Mouse (Mus musculus): ENCODE measurements around the gene Gda. TPM values are rescaled to one million over a fixed set of nuclear protein-coding genes. Genes with fewer than 3 reads are reported as not detected.

Gda gene
- total RNA-seq, 1 experiment, result 0.13 TPM

DNA sequence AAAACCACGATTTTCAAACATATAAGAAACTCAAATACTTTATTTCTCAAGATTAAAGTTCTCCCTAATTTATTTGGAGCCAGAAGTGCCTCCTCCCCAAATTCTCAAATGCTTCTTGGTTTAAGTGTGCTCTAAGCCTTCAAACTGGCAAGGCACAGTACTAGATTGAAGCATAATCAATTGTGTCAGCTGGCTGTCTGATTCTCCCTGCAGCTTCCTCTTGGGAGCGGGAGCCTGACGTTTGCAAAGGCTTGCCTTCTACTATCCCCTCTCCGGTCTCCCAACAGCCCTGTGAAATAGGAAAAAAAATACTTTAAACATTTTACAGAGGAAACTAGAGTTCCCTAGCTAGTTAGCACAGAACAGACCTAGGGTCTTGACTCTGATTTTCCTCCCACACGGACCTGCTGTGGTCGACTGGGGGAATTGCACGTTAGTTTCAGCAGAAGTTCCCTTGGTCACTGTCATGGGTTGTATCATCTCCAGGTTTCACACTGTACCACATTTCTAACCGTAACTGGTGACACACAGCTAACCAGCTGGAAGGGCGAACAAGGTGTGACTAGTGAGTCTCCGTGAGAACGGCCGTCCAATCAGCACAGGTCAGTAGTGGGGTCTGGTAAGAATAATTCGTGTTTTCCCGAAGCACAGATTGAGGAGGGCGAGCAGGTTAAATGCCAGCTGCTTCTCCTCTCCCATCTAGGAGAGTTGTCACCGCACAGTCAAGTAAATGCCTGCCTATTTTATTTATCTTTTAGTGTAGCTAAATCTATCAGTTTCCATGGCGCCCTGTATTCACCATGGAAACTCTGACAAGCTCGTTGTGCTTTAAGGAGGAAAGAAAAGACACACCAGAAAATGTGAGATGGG is 6.2 kb upstream of the Gda start:
- H3K4me1 ChIP-seq (ENCODE audit: control insufficient read depth in 2 of 2, insufficient read depth in 2 of 2, low read length in 2 of 2, poor library complexity in 1 of 2), result no peaks in the 10 kb centered on the region; a peak in 1 of 4 replicates
- no peak overlapping the region for H3K9ac ChIP-seq (ENCODE audit: insufficient read depth, low read depth, low read length, poor library complexity, severe bottlenecking)
- in situ Hi-C loops (cut with MboI; ENCODE audit: low sequenced_read_pairs in 2 of 2, unreplicated experiment in 2 of 2), result no loop called here
- no peak for TF ChIP-seq ZC3H11A (IDR thresholded peaks at IDR 0.05; ENCODE audit: borderline replicate concordance, low read depth, low read length)
- no peak for TF ChIP-seq HCFC1 (IDR thresholded peaks at IDR 0.05; ENCODE audit: borderline replicate concordance, insufficient read depth, low read length)
- no peak for TF ChIP-seq ZNF384 (IDR thresholded peaks at IDR 0.05; ENCODE audit: low read depth, low read length)
- TF ChIP-seq MAFK (IDR thresholded peaks at IDR 0.05; ENCODE audit: insufficient read depth, low read depth, low read length), result no peak
- no peak for TF ChIP-seq CHD2 (IDR thresholded peaks at IDR 0.05; ENCODE audit: low read depth, low read length)
- no peak overlapping the region for H3K27ac ChIP-seq (ENCODE audit: insufficient read depth, low read depth, low read length, poor library complexity, severe bottlenecking)
- H3K9me3 ChIP-seq (ENCODE audit: control insufficient read depth, insufficient read depth, low read depth, low read length), result no peaks in the 10 kb centered on the region
- no peak overlapping the region for H3K4me3 ChIP-seq (ENCODE audit: insufficient read depth in 1 of 2, low read depth in 1 of 2, low read length in 2 of 2, poor library complexity in 1 of 2, severe bottlenecking in 1 of 2)
- DNase-seq (ENCODE audit: low read depth, low spot score), result no peak
- no peaks in the 10 kb centered on the region for H3K36me3 ChIP-seq (ENCODE audit: control insufficient read depth, insufficient read depth, low read length, poor library complexity, severe bottlenecking)

DNA sequence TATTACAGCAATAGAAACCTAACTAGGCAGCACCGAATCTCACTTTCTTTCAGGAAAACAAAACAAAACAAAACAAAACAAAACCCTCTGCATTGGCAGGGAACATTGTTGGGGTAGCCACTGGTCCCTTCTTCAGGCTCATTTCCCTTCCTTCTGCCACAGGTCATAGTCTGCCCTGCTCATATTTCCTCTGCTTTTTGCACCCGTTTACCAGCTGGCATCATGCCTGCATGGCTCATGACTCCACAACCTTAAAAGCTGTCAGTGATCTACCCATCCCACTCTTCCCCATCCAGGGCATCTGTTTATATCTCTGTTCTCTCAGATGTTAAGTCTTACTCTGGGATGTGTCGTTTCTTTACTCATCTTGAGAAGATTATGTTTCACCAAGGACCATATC is 5.3 kb upstream of the Gda start:
- Histone ChIP-seq H3K4me3 (ENCODE audit: insufficient read depth in 1 of 2, low read depth in 1 of 2, low read length in 2 of 2, poor library complexity in 1 of 2, severe bottlenecking in 1 of 2) (no peak overlapping the region), H3K9me3 (ENCODE audit: control insufficient read depth, insufficient read depth, low read depth, low read length) (no peaks in the 10 kb centered on the region), H3K27ac (ENCODE audit: insufficient read depth, low read depth, low read length, poor library complexity, severe bottlenecking) (no peak overlapping the region), H3K36me3 (ENCODE audit: control insufficient read depth, insufficient read depth, low read length, poor library complexity, severe bottlenecking) (no peaks in the 10 kb centered on the region), H3K9ac (ENCODE audit: insufficient read depth, low read depth, low read length, poor library complexity, severe bottlenecking) (no peak overlapping the region), H3K4me1 (ENCODE audit: control insufficient read depth in 2 of 2, insufficient read depth in 2 of 2, low read length in 2 of 2, poor library complexity in 1 of 2) (no peaks in the 10 kb centered on the region; a peak in 1 of 4 replicates)
- in situ Hi-C loops (cut with MboI; ENCODE audit: low sequenced_read_pairs in 2 of 2, unreplicated experiment in 2 of 2), result no loop called here
- TF ChIP-seq ZC3H11A (IDR thresholded peaks at IDR 0.05; ENCODE audit: borderline replicate concordance, low read depth, low read length), result no peak
- no peak for TF ChIP-seq MAFK (IDR thresholded peaks at IDR 0.05; ENCODE audit: insufficient read depth, low read depth, low read length)
- TF ChIP-seq HCFC1 (IDR thresholded peaks at IDR 0.05; ENCODE audit: borderline replicate concordance, insufficient read depth, low read length), result no peak
- no peak for TF ChIP-seq CHD2 (IDR thresholded peaks at IDR 0.05; ENCODE audit: low read depth, low read length)
- no peak for TF ChIP-seq ZNF384 (IDR thresholded peaks at IDR 0.05; ENCODE audit: low read depth, low read length)
- DNase-seq (ENCODE audit: low read depth, low spot score), result no peak

DNA sequence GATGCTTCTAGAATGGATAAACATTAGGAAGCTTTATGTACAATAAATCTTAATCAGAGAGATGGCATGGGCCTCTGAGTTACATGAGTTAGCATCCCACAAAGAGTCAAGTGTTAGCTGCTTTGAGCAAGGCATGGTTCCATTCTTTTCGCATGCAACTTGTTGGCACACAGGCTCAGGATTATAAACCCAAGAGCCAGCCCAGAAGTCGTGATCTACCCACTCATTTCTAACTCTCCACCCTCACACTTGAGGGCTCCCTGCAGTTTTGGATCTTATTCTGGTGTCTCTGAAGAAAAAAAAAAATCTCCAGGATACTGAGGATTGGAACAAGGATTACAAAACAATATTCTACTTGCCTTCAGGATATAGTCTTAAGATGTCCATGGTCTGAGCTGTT is 4.5 kb upstream of the Gda start:
- Histone ChIP-seq H3K4me3 (ENCODE audit: insufficient read depth in 1 of 2, low read depth in 1 of 2, low read length in 2 of 2, poor library complexity in 1 of 2, severe bottlenecking in 1 of 2) (no peak overlapping the region), H3K27ac (ENCODE audit: insufficient read depth, low read depth, low read length, poor library complexity, severe bottlenecking) (no peak overlapping the region), H3K36me3 (ENCODE audit: control insufficient read depth, insufficient read depth, low read length, poor library complexity, severe bottlenecking) (no peaks in the 10 kb centered on the region), H3K4me1 (ENCODE audit: control insufficient read depth in 2 of 2, insufficient read depth in 2 of 2, low read length in 2 of 2, poor library complexity in 1 of 2) (no peaks in the 10 kb centered on the region; a peak in 1 of 4 replicates), H3K9ac (ENCODE audit: insufficient read depth, low read depth, low read length, poor library complexity, severe bottlenecking) (no peak overlapping the region), H3K9me3 (ENCODE audit: control insufficient read depth, insufficient read depth, low read depth, low read length) (no peaks in the 10 kb centered on the region)
- TF ChIP-seq HCFC1 (IDR thresholded peaks at IDR 0.05; ENCODE audit: borderline replicate concordance, insufficient read depth, low read length) (no peak), ZC3H11A (IDR thresholded peaks at IDR 0.05; ENCODE audit: borderline replicate concordance, low read depth, low read length) (no peak), MAFK (IDR thresholded peaks at IDR 0.05; ENCODE audit: insufficient read depth, low read depth, low read length) (no peak), ZNF384 (IDR thresholded peaks at IDR 0.05; ENCODE audit: low read depth, low read length) (no peak), CHD2 (IDR thresholded peaks at IDR 0.05; ENCODE audit: low read depth, low read length) (no peak)
- in situ Hi-C loops (cut with MboI; ENCODE audit: low sequenced_read_pairs in 2 of 2, unreplicated experiment in 2 of 2), result no loop called here
- no peak for DNase-seq (ENCODE audit: low read depth, low spot score)

DNA sequence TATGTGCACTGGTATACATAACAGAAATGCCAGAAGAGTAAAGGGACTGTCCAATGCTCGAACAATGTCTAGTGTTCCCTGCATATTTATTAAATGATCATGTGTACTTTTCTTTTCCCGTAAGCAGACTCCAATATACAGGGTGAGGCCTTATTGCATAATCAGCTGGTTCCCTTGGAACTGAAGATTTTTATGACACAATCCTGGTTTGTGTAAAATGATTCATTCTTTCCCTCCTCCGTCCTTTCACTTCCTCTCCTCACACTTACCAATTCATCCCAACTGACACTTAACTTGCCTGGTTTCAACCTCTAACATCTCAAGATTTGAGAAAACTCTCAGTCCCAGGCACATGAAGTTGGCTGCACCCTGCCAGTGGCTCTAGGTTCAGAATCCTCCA is 3.5 kb upstream of the Gda start:
- Histone ChIP-seq H3K4me1 (ENCODE audit: control insufficient read depth in 2 of 2, insufficient read depth in 2 of 2, low read length in 2 of 2, poor library complexity in 1 of 2) (no peaks in the 10 kb centered on the region; a peak in 1 of 4 replicates), H3K36me3 (ENCODE audit: control insufficient read depth, insufficient read depth, low read length, poor library complexity, severe bottlenecking) (no peaks in the 10 kb centered on the region), H3K9ac (ENCODE audit: insufficient read depth, low read depth, low read length, poor library complexity, severe bottlenecking) (no peak overlapping the region), H3K4me3 (ENCODE audit: insufficient read depth in 1 of 2, low read depth in 1 of 2, low read length in 2 of 2, poor library complexity in 1 of 2, severe bottlenecking in 1 of 2) (no peak overlapping the region), H3K27ac (ENCODE audit: insufficient read depth, low read depth, low read length, poor library complexity, severe bottlenecking) (no peak overlapping the region), H3K9me3 (ENCODE audit: control insufficient read depth, insufficient read depth, low read depth, low read length) (no peaks in the 10 kb centered on the region)
- TF ChIP-seq CHD2 (IDR thresholded peaks at IDR 0.05; ENCODE audit: low read depth, low read length) (no peak), ZC3H11A (IDR thresholded peaks at IDR 0.05; ENCODE audit: borderline replicate concordance, low read depth, low read length) (no peak), ZNF384 (IDR thresholded peaks at IDR 0.05; ENCODE audit: low read depth, low read length) (no peak), MAFK (IDR thresholded peaks at IDR 0.05; ENCODE audit: insufficient read depth, low read depth, low read length) (no peak)
- in situ Hi-C loops (cut with MboI; ENCODE audit: low sequenced_read_pairs in 2 of 2, unreplicated experiment in 2 of 2), result no loop called here
- no peak for DNase-seq (ENCODE audit: low read depth, low spot score)

Measured in ES-E14 (cell line).